Mouse (Mus musculus): ENCODE data around the gene Gm20388.

The Gm20388 gene

DNA sequence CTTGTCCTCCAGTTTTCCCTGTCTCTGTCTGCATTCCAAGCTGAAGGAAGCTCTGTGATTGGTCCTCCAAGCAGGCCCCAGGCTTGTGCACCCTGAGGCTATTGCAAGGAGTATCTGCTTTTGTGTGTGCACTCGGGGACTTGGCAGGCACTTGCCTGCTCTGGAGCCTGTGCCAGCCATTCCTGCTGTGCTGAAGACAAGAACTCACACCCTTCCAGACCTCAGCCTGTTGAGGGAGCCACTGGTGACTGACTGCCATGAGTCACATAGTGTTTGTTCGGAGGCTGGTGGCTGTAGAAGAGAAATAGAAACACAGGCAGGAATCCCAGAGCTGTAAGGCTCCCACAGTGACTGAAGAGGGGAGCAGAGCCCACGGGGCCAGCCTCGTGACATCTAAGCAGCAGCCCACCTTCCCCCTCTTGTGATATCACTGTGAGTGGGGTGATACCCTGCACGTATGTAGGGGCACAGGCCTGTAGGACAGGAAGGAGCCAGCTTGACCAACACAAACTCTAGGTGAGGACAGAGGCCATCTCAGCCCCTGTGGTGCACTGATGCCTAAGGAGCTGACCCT is 50.0 kb downstream of the Gm20388 start:
- DNase-seq (ENCODE audit: low spot score in 2 of 2): peak in 1 of 2 experiments; percentile 38

DNA sequence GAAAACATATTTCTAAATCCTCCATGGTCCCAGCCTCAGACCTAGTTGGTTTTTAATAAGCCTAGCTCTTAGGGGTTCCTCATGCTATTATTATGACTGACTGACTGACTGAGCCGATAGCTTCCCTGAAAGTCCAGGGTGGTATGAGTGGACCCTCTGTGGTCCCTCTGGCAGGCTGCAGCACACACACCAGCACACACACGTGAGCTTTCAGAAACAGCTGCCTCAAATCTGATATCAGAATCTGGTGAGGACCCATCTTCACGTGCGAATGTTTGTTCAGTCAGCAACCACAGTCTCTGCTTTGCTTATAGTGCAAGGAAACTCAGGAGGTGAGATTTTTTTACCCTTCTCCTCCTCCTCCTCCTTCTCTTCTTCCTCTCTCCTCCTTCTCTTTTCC is 54.2 kb downstream of the Gm20388 start:
- no peak for DNase-seq (ENCODE audit: low spot score in 2 of 2)

DNA sequence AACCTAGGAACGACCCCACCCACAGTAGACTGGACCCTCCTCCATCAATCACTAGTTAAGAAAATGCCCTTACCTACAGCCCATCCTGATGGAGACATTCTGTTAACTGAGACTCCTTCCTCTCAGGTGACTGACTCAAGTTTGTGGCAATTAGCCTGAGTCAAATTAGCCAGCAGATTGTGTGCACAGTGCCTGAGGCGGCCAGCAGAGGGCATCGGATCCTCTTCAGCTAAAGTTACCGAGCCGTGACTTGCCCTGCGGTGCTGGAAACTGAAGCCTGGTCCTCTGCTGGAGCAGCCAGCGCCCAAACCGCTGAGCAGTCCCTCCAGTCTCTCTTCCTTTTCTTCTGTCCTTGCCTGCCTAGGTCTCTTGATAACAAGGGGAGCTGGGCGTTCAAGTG is 56.8 kb downstream of the Gm20388 start:
- no peak for DNase-seq (ENCODE audit: low spot score in 2 of 2)

DNA sequence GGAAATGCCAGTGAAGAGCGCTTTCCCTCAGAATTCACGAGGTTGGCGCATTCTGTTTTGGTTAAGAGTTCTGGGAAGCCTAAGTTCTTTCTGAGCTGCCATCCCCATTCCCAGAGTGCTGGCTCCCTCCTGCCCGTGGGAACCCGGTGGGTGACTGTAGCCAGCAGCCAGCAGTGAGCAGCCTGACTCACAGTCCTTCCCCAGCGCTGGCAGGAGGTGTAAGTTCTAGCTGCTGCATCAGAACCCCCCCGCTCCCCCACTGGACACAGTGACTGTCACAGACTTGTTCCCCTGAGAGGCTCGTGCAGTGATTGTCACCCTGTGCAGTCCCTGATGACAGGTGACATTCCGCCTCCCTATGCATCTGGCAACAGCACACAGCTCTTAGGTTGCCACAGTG is 59.5 kb downstream of the Gm20388 start:
- DNase-seq (ENCODE audit: low spot score in 2 of 2): no peak

DNA sequence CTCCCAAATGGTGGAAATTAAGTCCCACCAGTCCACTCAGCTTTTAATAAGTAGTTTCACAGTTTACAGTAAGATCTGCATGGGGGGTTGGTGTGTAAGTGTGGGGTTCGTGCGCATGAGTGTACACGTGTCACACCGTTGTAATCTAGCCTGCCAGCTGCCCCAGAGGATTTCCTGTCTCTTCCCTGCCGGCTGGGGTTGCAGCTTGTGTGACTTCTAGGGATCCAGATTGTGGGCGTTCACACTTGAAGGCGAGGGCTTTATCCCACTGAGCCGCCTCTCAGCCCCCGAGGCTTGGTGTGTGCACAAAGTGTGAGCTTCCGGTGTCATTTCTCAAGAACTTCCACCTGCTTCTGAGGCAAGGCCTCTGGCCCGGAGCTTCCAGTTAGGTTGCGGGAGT is 61.9 kb downstream of the Gm20388 start:
- DNase-seq (ENCODE audit: low spot score in 2 of 2): no peak

DNA sequence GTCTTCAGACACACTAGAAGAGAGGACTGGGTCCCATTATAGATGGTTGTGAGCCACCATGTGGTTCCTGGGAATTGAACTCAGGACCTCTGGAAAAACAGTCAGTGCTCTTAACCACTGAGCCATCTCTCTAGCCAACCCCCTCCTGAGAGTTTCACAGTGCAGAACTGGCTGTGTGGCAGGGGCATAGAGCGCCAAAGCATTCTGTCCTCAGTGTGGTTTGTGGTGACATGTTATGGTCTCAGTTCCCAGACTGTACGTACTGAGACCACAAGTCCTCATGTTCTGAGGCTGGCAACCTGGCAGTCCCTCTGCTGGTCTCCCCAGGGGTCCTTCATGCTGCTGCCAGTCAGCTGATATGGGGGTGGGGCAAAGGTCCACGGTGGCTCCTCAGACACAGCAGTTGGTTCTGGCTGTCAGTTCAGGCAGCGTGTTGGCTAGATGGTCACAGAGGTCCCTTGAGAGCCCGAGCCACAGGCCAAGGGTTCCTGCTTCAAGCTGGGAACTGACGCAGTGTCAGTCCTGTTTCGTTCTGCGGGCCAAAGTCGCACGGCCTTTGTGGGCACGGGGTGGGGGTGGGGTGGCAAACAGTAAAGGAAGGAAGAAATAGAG is 68.2 kb downstream of the Gm20388 start:
- DNase-seq (ENCODE audit: low spot score in 2 of 2): no peak

DNA sequence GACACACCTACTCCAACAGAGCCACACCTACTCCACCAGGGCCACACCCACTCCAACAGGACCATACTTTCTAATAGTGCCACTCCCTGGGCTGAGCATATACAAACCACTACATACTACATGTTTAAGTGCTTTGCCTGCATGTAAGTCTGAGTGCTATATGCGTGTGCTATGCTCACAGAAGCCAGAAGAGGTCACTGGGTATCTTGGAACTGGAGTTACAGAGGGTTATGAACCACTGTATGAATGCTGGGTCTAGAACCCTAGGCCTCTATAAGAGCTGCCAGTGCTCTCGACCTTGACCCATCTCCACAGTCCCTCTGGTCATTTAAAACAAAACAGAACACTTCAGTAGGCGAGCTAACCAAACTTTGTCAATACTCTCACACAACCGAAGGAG is 70.6 kb downstream of the Gm20388 start:
- DNase-seq (ENCODE audit: low spot score in 2 of 2): no peak

DNA sequence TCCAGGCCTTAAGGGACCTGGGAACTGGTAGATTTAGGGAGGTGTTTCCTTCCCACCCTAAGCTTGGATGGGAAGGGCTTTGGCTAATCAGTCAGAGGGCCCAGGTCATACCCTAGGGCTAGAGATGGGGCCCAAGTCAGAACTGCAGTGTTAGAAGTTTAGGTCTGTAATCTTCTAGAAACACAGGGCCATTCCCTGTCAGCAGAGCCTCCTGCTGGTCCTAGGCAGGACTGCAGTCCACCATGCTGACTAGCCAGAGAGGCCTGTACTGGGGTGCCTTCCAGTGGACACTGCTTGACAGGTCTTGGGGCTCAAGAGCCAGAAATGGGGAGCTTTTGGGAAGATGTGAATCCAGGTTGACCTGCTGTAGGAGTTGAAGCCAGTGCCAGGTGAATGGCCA is 73.4 kb downstream of the Gm20388 start:
- DNase-seq (ENCODE audit: low spot score in 2 of 2): no peak

DNA sequence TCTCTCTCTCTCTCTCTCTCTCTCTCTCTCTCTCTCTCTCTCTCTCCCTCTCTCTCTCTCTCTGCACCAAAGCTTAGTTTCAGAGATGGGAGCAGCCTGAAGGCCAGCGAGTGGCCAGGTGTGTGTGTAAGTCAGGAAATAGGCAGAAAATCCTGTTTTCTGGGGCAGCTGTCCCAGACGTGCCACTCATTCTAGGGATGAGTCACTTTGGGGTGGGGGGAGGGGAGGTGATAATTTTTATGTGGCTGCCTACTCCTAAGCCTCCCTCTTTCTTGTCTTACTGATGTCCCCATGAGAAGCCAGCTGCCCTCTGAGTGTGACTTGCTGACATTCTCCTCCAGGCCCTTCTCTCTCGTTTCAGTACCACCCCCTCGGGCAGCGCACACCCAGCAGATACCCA is 75.5 kb downstream of the Gm20388 start:
- no peak for DNase-seq (ENCODE audit: low spot score in 2 of 2)

DNA sequence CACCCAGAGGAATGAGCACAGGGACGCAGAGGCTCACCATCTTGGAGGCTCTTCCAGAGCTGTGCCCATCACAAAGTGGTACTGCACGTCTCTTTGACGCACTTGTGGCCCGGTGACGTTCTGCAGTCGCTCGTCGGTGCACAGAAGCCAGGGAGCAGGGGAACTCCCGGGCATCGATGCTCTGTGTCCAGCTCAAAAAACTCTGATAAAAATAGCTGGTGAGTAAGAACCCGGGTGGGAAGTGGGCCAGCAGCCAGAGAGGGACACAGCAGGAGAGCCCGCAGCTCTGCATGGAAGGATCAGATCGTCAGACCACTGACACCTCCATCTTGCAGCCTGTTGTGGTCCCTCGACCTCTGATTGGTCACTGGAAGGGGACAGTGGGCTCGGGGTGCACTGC is 77.4 kb downstream of the Gm20388 start:
- no peak for DNase-seq (ENCODE audit: low spot score in 2 of 2)

DNA sequence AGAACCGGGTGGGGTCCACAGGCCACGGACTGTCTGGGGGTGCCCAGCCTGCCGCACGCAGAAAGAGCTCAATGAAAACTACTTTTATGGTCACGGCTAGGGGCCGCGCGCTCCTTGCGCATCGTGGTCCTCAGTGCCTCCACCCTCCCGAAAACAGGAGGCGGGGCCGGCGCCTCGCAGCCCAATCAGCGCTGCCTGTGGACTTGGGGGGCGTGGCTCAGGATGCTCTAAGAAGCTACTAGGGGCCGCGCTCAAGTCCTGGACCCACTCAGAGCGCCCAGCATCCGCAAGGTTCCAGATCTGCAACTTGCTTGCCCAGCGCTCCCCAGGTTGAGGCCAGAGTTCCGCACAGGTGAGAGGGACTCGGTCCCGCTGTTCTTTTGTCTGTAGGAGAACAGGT is 81.6 kb downstream of the Gm20388 start, which contains the start of gene Crispld2:
Crispld2 (plus strand) TSS at position 190 of the 400 bp plus-strand sequence.
- peak; percentile 15 to 40 for DNase-seq (ENCODE audit: low spot score in 2 of 2)

DNA sequence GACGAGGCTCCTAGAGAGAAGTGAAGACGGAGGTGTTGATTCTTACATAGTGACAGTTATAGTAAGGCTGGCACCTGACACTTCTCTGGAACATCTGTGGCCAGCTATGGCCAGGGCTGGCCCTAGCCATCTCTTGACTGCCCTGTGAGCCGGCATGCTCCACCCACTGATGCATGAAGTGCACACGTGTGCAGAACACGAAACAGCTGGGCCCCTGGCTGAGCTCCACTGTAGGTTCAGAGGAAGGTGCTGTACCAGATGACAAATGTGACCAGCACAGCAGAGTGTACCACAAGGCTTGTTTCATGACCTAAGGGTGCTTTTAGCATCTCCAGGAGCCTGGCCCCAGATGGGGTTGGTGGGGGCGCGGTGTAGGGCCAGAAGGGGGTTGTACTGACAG is 83.5 kb downstream of the Gm20388 start:
- DNase-seq (ENCODE audit: low spot score in 2 of 2): no peak

DNA sequence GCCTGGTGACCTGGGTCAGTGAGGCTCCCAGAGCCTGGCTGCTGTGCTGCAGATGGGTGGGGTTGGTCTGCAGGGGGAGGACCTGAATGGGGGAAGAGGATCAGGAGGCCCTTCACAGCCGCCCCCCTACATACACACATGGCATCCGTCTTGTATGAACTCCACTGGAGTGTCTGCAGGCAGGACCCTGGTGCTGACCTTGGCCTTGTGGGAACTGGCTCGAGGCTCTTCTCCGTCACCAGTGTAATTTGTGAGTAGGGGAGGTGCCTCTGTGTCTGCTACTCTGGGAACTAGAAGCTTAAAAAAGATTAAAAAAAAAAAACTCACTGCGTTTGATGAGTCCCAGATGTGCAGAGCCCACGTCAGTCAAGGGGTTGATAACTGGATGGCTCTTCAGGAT is 83.9 kb downstream of the Gm20388 start:
- no peak for DNase-seq (ENCODE audit: low spot score in 2 of 2)

DNA sequence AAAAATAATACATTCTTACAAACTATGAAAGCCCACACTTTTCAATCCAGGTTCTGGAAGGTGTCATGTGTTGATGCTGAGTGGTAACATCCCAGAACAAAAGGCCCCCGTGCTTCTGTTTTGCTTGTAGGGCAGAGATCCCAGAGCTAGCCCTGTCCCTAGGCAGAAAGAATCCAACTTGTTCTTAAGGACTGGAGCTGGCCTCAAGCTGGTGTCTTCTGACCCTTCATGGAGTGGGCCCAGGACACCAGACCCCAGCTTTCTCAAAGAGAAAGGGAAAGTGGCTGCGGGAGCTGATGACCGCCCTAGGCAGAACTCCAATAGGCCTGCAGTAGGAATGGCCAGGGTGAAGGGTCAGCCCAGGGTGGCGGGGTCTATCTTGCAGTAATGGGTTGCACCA is 86.6 kb downstream of the Gm20388 start:
- DNase-seq (ENCODE audit: low spot score in 2 of 2): no peak

DNA sequence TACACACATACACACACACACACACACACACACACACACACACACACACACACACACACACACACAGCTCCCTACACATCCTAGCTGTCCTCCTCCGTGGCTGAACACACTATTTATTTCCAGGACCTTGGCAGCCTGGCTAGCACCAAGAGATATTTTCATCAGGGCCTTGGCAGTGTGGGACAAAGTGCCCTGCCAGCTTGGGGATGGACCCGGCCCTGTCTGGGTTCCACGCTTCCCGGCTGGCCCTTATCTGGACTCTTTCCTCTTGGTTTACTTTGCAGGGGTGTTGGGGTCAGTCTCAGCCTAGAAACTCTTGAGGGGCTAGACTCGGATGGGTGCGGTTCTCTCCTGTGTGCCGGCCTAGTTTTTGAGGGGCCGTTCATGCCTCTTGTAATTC is 89.8 kb downstream of the Gm20388 start:
- DNase-seq (ENCODE audit: low spot score in 2 of 2): no peak

DNA sequence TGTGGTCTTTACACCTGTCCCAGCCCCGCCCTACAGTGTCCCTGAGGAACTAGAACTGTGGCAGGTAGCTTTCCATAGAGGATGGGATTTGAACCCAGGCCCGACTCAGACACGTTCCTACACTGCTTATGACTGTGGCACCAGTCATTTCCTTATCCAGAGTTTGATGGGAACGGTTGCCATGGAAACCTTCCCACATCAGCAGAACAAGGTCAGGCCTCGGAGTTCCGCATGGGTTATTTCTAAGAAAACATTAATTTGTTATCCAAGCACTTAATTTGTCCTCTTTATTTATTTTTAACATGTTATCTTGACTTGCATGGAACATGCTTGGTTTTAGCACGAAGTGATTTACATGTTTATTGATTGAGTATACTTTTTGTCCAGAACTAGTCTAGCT is 91.1 kb downstream of the Gm20388 start:
- no peak for DNase-seq (ENCODE audit: low spot score in 2 of 2)

DNA sequence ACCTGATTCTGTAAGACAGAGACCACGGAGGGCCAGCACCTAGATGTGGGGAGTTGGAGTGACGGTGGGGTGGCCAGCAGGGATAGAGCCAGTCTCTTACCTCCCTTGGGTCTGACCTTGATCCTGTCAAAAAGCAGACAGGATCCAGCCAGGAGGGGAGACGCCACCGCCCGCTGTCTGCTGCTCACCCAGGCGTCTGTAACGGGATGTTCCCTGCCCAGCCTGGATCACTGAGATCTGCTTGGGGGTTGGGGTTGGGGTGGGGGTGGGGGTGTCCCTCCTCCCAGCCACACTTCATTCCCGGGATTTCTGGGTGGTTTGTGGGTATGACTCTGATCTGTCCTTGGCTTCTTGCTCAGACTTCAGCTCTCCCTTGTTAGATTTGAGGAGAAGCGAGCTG is 91.7 kb downstream of the Gm20388 start:
- DNase-seq (ENCODE audit: low spot score in 2 of 2): no peak

DNA sequence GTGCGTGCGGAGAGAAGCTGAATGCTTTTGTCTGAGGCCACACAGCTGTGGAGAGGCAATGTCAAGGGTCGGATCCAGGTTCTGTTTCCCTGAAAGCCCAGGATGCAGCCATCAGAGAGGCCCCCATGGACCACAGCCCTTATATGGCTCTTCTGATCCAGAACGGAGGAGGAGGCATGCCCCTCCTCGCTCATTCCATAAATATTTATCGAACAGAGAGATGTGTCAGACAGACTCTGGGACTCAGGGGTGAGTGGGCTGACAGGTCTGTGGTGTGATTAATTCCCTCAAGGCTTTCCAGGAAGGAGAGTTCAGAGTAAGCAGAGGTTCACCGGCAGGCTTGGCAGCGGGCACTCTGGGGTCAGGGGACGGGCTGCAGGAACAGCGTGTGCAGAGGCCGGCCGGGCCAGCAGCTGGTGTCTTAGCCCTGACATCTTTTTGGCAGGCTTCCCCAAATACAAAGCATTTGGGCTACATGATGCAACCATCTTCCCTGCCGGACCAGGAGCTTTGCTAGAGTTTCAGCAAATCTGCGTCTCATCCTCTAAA is 93.6 kb downstream of the Gm20388 start:
- DNase-seq (ENCODE audit: low spot score in 2 of 2): no peak

DNA sequence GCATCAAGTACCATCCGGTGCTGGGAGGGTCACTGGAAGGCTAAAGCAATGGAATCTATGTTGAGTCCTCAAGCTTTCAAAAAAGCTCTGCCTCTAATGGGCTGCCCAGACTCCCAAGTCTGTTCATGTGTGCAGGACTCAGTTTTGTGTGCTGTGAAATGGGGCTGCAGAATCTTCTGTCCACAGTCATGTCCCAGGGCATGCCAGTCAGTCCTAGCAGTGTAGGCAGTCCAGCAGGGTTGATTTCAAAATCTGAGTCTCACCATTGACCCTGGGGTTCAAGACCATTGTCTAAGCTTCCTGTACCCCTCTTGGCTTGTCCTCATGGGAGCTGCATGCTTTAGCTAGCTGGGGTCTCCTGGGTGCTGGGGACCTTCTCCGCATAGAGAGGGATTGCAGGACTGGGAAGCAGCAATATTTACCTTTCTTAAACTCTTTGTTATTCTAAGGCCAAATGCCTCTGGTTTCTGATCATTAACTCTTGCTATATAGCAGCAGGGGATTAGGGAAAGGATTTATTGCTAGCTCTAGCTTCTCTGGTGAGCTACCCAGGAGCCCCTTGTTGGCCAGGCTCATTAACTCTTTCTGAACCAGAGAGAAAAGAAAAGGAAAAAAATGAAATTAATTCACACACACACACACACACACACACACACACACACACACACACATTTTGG is 94.2 kb downstream of the Gm20388 start:
- DNase-seq (ENCODE audit: low spot score in 2 of 2): no peak

DNA sequence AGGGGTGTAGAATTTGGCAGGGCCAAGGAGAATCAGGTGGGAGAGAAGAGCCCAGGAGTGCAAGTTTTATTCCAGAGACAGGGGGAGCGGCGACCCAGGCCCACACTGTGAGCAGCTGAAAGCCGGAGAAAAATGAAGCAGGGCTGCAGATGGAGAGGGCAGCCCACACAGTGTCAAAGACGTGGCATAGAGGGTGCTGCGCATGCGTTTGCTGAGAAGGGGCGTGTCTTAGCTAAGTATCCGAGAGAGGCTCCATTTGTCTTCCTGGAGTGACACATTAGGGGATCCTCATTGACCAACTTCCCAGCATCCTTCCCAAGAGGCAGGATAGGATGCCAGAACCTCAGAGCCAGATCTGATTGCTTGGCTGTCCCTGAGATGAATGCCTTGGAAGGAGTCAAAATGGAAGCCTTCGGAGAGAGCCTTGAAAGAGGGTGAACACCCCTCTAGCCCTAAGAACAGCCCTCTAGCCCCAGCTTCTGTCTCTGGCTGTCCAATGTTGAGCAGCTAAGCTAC is 96.1 kb downstream of the Gm20388 start:
- DNase-seq (ENCODE audit: low spot score in 2 of 2): no peak

DNA sequence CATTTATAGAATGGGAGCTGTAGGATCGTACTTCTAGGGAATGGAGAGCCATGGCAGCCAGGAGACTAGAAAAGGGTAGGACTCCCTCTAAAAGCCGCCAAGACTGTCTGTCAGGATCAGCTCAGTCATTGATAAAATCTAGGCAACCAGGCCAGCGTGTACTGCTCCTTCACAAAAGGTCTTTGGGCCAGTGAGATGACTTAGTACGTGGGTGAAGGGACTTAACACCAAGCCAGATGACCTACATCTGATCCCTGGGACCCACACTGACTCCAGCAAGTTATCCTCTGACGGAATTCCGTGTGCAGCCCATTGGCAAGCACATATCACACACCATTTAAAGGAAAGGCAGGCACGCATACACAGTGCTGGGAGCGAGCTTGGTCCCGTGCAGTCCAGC is 96.5 kb downstream of the Gm20388 start:
- DNase-seq (ENCODE audit: low spot score in 2 of 2): no peak

DNA sequence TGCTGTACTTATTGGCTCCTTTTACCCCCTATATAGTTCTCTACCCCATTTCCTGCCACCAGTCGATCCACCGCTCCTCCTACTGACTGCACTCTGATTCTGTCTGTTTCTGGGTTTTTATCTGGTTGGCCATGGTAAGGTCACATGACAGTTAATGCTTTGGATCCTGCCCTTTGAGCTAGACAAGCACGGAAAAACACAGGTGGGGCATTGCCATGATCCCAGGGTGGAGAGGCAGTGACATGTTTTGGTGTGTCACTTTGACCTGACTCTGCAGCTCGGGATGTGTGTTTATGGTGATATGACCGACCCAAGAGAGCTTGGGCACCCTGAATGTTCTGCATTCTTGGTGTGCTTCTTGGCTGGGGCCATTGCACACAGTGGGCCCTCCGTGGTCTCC is 98.6 kb downstream of the Gm20388 start:
- DNase-seq (ENCODE audit: low spot score in 2 of 2): no peak

DNA sequence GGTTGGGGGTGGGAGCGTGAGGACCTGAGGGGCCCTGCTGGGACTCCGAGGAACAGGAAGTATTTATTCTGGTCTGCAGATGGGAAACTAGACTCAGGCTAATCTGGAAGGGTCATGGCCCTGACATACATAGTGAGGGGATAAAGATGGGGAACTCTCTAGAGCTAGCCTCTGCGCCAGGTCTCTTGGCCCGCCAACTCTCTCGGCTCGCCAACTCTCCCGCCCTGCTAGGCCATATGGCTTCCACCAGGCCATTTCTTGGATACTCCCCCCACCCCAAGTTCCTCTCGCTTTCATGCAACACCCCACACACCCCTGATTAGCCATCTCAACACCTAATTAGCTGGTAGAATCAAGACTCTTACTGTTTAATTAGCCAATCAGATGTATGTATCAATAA is 101.8 kb downstream of the Gm20388 start:
- DNase-seq (ENCODE audit: low spot score in 2 of 2): no peak

Data from frontal cortex, postnatal 25 days (tissue).